ENCODE assay signal across 14 mouse cellular contexts in the genomic region with DNA sequence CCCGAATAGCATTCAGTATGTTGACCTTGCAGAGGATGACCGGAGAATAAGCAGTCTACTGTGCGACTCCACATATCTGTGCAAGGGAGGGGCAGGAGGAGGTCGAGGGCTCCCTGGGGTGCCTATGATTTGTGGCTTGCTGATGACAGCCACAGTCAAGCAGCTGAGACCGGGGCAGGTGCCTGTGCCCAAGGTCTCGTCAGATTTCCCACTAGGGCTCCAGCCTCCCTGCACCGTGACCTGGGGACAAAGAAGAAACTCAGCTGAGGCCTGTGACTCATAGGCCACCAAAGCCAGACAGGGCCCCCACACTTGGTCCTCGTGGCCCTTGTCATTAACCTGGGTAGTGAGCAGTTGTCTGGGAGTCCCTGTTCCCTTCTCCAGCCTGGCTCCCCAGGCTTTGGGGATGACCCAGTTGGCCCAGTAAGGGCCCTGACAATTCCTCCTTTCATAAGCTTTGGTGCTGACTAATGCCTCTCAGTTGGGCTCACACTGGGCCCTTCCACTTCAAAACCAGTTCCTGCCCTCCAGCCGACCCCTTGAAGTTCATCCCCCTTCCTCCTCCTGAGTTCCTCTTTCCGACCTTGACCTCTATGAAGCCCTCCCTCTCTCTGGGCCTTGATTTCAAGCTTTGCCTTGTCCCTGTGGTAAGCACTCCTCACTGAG. TPM values are rescaled to one million over a fixed set of nuclear protein-coding genes. Genes with fewer than 3 reads are reported as not detected.
DNase-seq lines count a peak whose midpoint lies in the region; ATAC-seq lines count a peak whose summit lies in the region.
"Had no signal": no experiment of that assay in that cellular context is flagged by ENCODE, and none has a peak within 500 bp of the region (broad histone marks: within the 10 kb centered on the region; RNA-seq: fewer than 3 reads in every experiment).

No protein-coding gene starts in this region.

- no peaks in the 10 kb centered on the region for H3K36me3 ChIP-seq in heart, embryonic 16.5 days (ENCODE audit: control insufficient read depth, insufficient read depth)
- H3K36me3 ChIP-seq in liver, embryonic 11.5 days (ENCODE audit: control insufficient read depth, insufficient read depth, low read length) = no peaks in the 10 kb centered on the region
- H3K36me3 ChIP-seq: midbrain, embryonic 12.5 days had no signal

- H3K9ac ChIP-seq in heart, embryonic 16.5 days (ENCODE audit: low read length) = no peak overlapping the region
- no peak overlapping the region for H3K9ac ChIP-seq in liver, embryonic 11.5 days (ENCODE audit: low read depth, low read length)
- H3K9ac ChIP-seq: midbrain, embryonic 12.5 days had no signal

- no peaks in the 10 kb centered on the region for H3K27me3 ChIP-seq in heart, embryonic 16.5 days (ENCODE audit: control insufficient read depth, insufficient read depth, low read length)
- peaks cover 11% of the 10 kb centered on the region; the same call in 1 of the 2 replicates for H3K27me3 ChIP-seq in liver, embryonic 11.5 days (replicated peaks; ENCODE audit: control insufficient read depth, insufficient read depth, low read length)

- H3K4me1 ChIP-seq in heart, embryonic 16.5 days (ENCODE audit: control insufficient read depth, insufficient read depth, low read length) = peaks cover 74% of the 10 kb centered on the region
- H3K4me1 ChIP-seq in liver, embryonic 11.5 days (replicated peaks; ENCODE audit: control insufficient read depth, insufficient read depth, low read length) = peaks cover 29% of the 10 kb centered on the region

- peak; percentile 77 for DNase-seq in adrenal gland, adult 2 months
- DNase-seq in adrenal gland, postnatal 4 days (ENCODE audit: low spot score in 2 of 2) = no peak
- DNase-seq in 3134 (ENCODE audit: extremely low read depth, insufficient read length, low spot score) (peak; percentile 68), MN1 (ENCODE audit: low spot score) (no peak)
- DNase-seq in adrenal gland, postnatal 36 days = peak; percentile 59
- no peak for DNase-seq in thymus, adult 18-20 months
- DNase-seq in liver, embryonic 11.5 days (ENCODE audit: low spot score) = no peak
- DNase-seq: B cell, adult 2 months; gastrocnemius, postnatal 36 days; kidney, postnatal 4 days; lung, adult 2 months had no signal

- H3K9me3 ChIP-seq in heart, embryonic 16.5 days (replicated peaks; ENCODE audit: control insufficient read depth, low read length) = no peaks in the 10 kb centered on the region
- no peaks in the 10 kb centered on the region for H3K9me3 ChIP-seq in liver, embryonic 11.5 days (ENCODE audit: control insufficient read depth, low read length)
- H3K9me3 ChIP-seq: midbrain, embryonic 12.5 days had no signal

- WGBS in heart, embryonic 16.5 days = 36% methylated on average over 10 of the region's 10 CpGs
- 63% methylated on average over 10 of the region's 10 CpGs for WGBS in liver, embryonic 11.5 days

- no peak overlapping the region for H3K4me2 ChIP-seq in heart, embryonic 16.5 days (ENCODE audit: low read depth, low read length)
- H3K4me2 ChIP-seq in liver, embryonic 11.5 days = no peak overlapping the region
- H3K4me2 ChIP-seq: midbrain, embryonic 12.5 days had no signal

- ATAC-seq in heart, embryonic 16.5 days (replicated peaks; ENCODE audit: extremely low read depth, insufficient read depth, low FRiP score) = peak; percentile 56
- ATAC-seq in liver, embryonic 11.5 days (replicated peaks; ENCODE audit: low FRiP score) = no peak
- ATAC-seq: forebrain, embryonic 14.5 days had no signal

- no peak overlapping the region for H3K4me3 ChIP-seq in heart, embryonic 16.5 days (ENCODE audit: low read length)
- no peak overlapping the region for H3K4me3 ChIP-seq in liver, embryonic 11.5 days (ENCODE audit: low read depth, low read length)
- H3K4me3 ChIP-seq: midbrain, embryonic 12.5 days had no signal

- H3K27ac ChIP-seq in heart, embryonic 16.5 days (ENCODE audit: low read length) = peak overlapping the region; percentile 86
- no peak overlapping the region for H3K27ac ChIP-seq in liver, embryonic 11.5 days (ENCODE audit: low read depth, low read length)
- H3K27ac ChIP-seq: midbrain, embryonic 12.5 days had no signal

RNA-seq across cellular contexts. Expression of a gene that starts 39.4 kb away (rescaled TPM):
- total RNA-seq in adrenal gland, adult 2 months (2021) = under 1 TPM; 0.06 to 0.24 TPM
- polyA plus RNA-seq in adrenal gland, adult 2 months (2012; rRNA removed) = 0.43 and 1.0 TPM in 2 replicates
- total RNA-seq in adrenal gland, postnatal 4 days (2021) = under 1 TPM; 0.76 to 0.99 TPM
- total RNA-seq in adrenal gland, postnatal 36 days (2021) = under 1 TPM; 0.10 to 0.56 TPM
- polyA plus RNA-seq in heart, embryonic 16.5 days (2015; fragmentation: Nextera tagmentation; extraction: Ambion mirVana) = 0.15 and 0.20 TPM in 2 replicates
- 0.06 TPM in 1 of 2 replicates, not detected in the other for polyA plus RNA-seq in liver, embryonic 11.5 days (2014; fragmentation: Nextera tagmentation; extraction: Ambion mirVana)
- polyA plus RNA-seq: forebrain, embryonic 14.5 days; midbrain, embryonic 12.5 days had no signal

Comparison
In these comparisons a context has a peak if more than half of its experiments do, and no peak if none do; other contexts are left out.
1. DNase-seq: peak in adrenal gland, adult 2 months (single experiment), 3134 (single experiment) and adrenal gland, postnatal 36 days (2 of 2); none in adrenal gland, postnatal 4 days (0 of 2), thymus, adult 18-20 months (0 of 2), MN1 (single experiment) and liver, embryonic 11.5 days (single experiment).